Mouse (Mus musculus): Measurements from ENCODE around the gene Akap5. TPM values are rescaled to one million over a fixed set of nuclear protein-coding genes. Genes with fewer than 3 reads are reported as not detected.

Akap5 gene
- polyA plus RNA-seq, 1 experiment from 2014 or later: 8.5 TPM

- H3K36me3 ChIP-seq (ENCODE audit: control insufficient read depth, insufficient read depth, low read length): no peaks in the 10 kb centered on the region
- H3K27me3 ChIP-seq (ENCODE audit: control insufficient read depth, insufficient read depth, low read length): no peaks in the 10 kb centered on the region
- H3K4me2 ChIP-seq: peak overlapping the region; percentile 95
- peak overlapping the region; percentile 99 for H3K9ac ChIP-seq (ENCODE audit: low read depth, low read length)
- H3K27ac ChIP-seq (ENCODE audit: low read depth, low read length): peak overlapping the region; percentile 100
- WGBS (ENCODE audit: insufficient replicate concordance): 11% methylated on average over 9 of the region's 9 CpGs
- peak overlapping the region; percentile 99 for H3K4me3 ChIP-seq (ENCODE audit: low read depth, low read length)
- no peaks in the 10 kb centered on the region for H3K9me3 ChIP-seq (replicated peaks; ENCODE audit: control insufficient read depth, low read length)
- no peak for ATAC-seq (replicated peaks; ENCODE audit: insufficient number of reproducible peaks, low FRiP score, low TSS enrichment)
- H3K4me1 ChIP-seq (ENCODE audit: control insufficient read depth, insufficient read depth, low read length): peaks cover 37% of the 10 kb centered on the region
Measured at GRCm38 (mm10) chr12:76368201-76368789, 43.6 kb downstream of the Akap5 start.

- Histone ChIP-seq H3K27ac (ENCODE audit: low read depth, low read length) (peak overlapping the region; percentile 100), H3K4me2 (peak overlapping the region; percentile 95), H3K9ac (ENCODE audit: low read depth, low read length) (peak overlapping the region; percentile 99), H3K4me1 (ENCODE audit: control insufficient read depth, insufficient read depth, low read length) (peaks cover 40% of the 10 kb centered on the region), H3K36me3 (ENCODE audit: control insufficient read depth, insufficient read depth, low read length) (no peaks in the 10 kb centered on the region), H3K9me3 (replicated peaks; ENCODE audit: control insufficient read depth, low read length) (no peaks in the 10 kb centered on the region), H3K4me3 (ENCODE audit: low read depth, low read length) (peak overlapping the region; percentile 99), H3K27me3 (ENCODE audit: control insufficient read depth, insufficient read depth, low read length) (no peaks in the 10 kb centered on the region)
- 1% methylated on average over 24 of the region's 26 CpGs for WGBS (ENCODE audit: insufficient replicate concordance)
- ATAC-seq (replicated peaks; ENCODE audit: insufficient number of reproducible peaks, low FRiP score, low TSS enrichment): peak; percentile 20; the same call in 1 of the 2 replicates
Measured at GRCm38 (mm10) chr12:76368790-76369205, 44.1 kb downstream of the Akap5 start.

- peak within 1 kb of the TSS; percentile 95 for H3K4me2 ChIP-seq
- peak within 1 kb of the TSS; percentile 99 for H3K4me3 ChIP-seq (ENCODE audit: low read depth, low read length)
- H3K9ac ChIP-seq (ENCODE audit: low read depth, low read length): peak within 1 kb of the TSS; percentile 99
- no peaks in the 10 kb centered on the region for H3K27me3 ChIP-seq (ENCODE audit: control insufficient read depth, insufficient read depth, low read length)
- H3K27ac ChIP-seq (ENCODE audit: low read depth, low read length): peak within 1 kb of the TSS; percentile 100
- WGBS (ENCODE audit: insufficient replicate concordance): under 1% methylated on average over 87 of the region's 96 CpGs
- H3K9me3 ChIP-seq (replicated peaks; ENCODE audit: control insufficient read depth, low read length): no peaks in the 10 kb centered on the region
- ATAC-seq (replicated peaks; ENCODE audit: insufficient number of reproducible peaks, low FRiP score, low TSS enrichment): peak; percentile 77
- H3K4me1 ChIP-seq (ENCODE audit: control insufficient read depth, insufficient read depth, low read length): peaks cover 43% of the 10 kb centered on the region
- no peaks in the 10 kb centered on the region for H3K36me3 ChIP-seq (ENCODE audit: control insufficient read depth, insufficient read depth, low read length)
Measured at GRCm38 (mm10) chr12:76369206-76369977, 44.7 kb downstream of the Akap5 start, which contains the start of gene Zbtb25. Zbtb25 (minus strand) TSS chr12:76369602.

DNA sequence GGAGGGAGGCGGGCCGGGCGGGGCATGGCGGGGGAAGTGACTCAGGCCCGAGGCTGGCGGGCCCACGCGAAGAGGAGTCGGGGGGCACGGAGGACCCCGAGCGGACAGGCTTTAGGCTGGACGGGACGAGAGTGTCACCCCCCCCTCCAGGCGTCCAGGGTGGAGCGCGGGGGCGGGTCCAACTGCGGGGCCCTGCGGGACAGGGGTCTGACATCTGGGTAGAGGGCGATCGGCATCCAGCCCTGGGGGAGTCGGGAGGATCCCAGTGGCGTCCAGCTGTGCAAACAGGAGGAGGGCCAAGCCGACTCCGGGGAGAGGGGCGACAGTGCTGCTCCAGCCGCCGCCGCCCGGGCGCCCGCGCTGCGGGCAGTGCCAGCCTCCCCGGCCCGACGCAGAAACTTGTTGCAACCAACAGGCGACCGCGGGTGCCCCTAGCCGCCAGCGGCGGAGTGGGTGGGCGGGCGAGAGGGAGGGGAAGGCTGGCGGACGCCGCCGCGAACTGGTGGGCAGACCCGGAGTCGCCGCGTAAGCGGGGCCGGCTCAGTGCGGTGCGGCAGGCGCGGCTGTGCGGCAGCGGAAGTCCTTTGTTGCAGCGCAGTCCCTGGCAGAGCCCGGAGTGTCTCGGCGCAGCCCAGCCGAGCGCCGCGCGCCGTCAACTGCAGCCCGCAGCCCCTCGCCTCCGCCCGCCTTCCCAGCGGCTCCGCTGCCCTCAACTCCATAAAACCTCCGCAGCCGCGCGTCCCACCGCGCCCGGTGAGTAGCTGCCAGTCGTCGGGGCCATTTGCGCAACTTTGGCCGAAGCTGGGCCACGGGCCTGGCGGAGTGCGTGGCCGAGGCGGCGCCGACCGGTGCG, 45.5 kb downstream of the Akap5 start, which contains the start of gene Zbtb1:
Gene Zbtb1, plus strand, starts transcription at position 289 of the 853 bp plus-strand sequence.
- WGBS (ENCODE audit: insufficient replicate concordance): under 1% methylated on average over 74 of the region's 99 CpGs
- Histone ChIP-seq H3K27me3 (ENCODE audit: control insufficient read depth, insufficient read depth, low read length) (no peaks in the 10 kb centered on the region), H3K9ac (ENCODE audit: low read depth, low read length) (peak within 1 kb of the TSS; percentile 99), H3K4me1 (ENCODE audit: control insufficient read depth, insufficient read depth, low read length) (peaks cover 49% of the 10 kb centered on the region), H3K36me3 (ENCODE audit: control insufficient read depth, insufficient read depth, low read length) (no peaks in the 10 kb centered on the region), H3K4me2 (peak within 1 kb of the TSS; percentile 95), H3K27ac (ENCODE audit: low read depth, low read length) (peak within 1 kb of the TSS; percentile 100), H3K4me3 (ENCODE audit: low read depth, low read length) (peak within 1 kb of the TSS; percentile 99), H3K9me3 (replicated peaks; ENCODE audit: control insufficient read depth, low read length) (no peaks in the 10 kb centered on the region)
- ATAC-seq (replicated peaks; ENCODE audit: insufficient number of reproducible peaks, low FRiP score, low TSS enrichment): peak; percentile 55

DNA sequence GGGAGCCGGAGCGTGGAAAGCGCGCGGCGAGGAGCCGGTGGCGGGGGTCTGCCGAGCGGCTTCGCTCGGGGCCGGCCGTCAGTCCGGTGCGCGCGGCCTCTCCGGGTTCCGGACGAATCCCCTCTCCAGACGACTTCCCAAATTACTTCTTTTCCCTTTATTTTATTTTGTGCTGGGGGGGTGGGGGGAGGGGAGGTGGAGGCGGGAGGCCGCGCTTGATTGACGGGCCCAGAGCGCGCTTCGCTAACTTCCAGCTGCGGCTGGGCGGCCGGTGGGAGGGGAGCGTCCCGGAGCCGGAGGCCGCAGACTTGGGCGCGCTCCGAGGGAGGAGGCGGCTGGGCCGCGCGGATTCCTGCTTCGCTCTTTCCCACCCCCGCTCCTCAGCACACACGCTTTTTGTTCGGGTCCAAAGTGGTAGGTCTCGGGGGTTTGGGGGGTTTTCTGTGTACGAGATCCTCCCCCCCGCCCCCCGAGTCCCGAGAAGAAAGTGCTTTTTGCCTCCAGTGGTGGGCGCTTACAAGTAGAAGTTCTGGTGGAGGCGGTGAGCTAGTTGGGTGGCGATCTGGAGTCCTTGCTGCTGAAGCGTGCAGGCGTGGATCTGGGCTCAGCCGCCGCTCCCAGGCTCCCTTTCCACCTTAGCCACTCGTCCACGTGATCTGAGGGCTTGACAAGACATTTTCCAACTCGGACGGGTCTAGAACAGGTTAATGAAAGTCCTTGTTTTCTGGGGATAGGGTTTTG, 46.3 kb downstream of the Akap5 start:
- Histone ChIP-seq H3K27ac (ENCODE audit: low read depth, low read length) (peak overlapping the region; percentile 100), H3K4me1 (ENCODE audit: control insufficient read depth, insufficient read depth, low read length) (peaks cover 51% of the 10 kb centered on the region), H3K4me3 (ENCODE audit: low read depth, low read length) (peak overlapping the region; percentile 99), H3K9ac (ENCODE audit: low read depth, low read length) (peak overlapping the region; percentile 99), H3K4me2 (peak overlapping the region; percentile 95), H3K36me3 (ENCODE audit: control insufficient read depth, insufficient read depth, low read length) (no peaks in the 10 kb centered on the region), H3K27me3 (ENCODE audit: control insufficient read depth, insufficient read depth, low read length) (no peaks in the 10 kb centered on the region), H3K9me3 (replicated peaks; ENCODE audit: control insufficient read depth, low read length) (no peaks in the 10 kb centered on the region)
- under 1% methylated on average over 55 of the region's 63 CpGs for WGBS (ENCODE audit: insufficient replicate concordance)
- ATAC-seq (replicated peaks; ENCODE audit: insufficient number of reproducible peaks, low FRiP score, low TSS enrichment): peak; percentile 64

- peak overlapping the region; percentile 100 for H3K27ac ChIP-seq (ENCODE audit: low read depth, low read length)
- H3K9me3 ChIP-seq (replicated peaks; ENCODE audit: control insufficient read depth, low read length): no peaks in the 10 kb centered on the region
- peak overlapping the region; percentile 95 for H3K4me2 ChIP-seq
- H3K4me3 ChIP-seq (ENCODE audit: low read depth, low read length): peak overlapping the region; percentile 99
- no peak for ATAC-seq (replicated peaks; ENCODE audit: insufficient number of reproducible peaks, low FRiP score, low TSS enrichment)
- H3K9ac ChIP-seq (ENCODE audit: low read depth, low read length): peak overlapping the region; percentile 99
- no peaks in the 10 kb centered on the region for H3K36me3 ChIP-seq (ENCODE audit: control insufficient read depth, insufficient read depth, low read length)
- 41% methylated on average over 7 of the region's 7 CpGs for WGBS (ENCODE audit: insufficient replicate concordance)
- H3K27me3 ChIP-seq (ENCODE audit: control insufficient read depth, insufficient read depth, low read length): no peaks in the 10 kb centered on the region
- peaks cover 47% of the 10 kb centered on the region for H3K4me1 ChIP-seq (ENCODE audit: control insufficient read depth, insufficient read depth, low read length)
Measured at GRCm38 (mm10) chr12:76372046-76372445, 47.4 kb downstream of the Akap5 start.

DNA sequence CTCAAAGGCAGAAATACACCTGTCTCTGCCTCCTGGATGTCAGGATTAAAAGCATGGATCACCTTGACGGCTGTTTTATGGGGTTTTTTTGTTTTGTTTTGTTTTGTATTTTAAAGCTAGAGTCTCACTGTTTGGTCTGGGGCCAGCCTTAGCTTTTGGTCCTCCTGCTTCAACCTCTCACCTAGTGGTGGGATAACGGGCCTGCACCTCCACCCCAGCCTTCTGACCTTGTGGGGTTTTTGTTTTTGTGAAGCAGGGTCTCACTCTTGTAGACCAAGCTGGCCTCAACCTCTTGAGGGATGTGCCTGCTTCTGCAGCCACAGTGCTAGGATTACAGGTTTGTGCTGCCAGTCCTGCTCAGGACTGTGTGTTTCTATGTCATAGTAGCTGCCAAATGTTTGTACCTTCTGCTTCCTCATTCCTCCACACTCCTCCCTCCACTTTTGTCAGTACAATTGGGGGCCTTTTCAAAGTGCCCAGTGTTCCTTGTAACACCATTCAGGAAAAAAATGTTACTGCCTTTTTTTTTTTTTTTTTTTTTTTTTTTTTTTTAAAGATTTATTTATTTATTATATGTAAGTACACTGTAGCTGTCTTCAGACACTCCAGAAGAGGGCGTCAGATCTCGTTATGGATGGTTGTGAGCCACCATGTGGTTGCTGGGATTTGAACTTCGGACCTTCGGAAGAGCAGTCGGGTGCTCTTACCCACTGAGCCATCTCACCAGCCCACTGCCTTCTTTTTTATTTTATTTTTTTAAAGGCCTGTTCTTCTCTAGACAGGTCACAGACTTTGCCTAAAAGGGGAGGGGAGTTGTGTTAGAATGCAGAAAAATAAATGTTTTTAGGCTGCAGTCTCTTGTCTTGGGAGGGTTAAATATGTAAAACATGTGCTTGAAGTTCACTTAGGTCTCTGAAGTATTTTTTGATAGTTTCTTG, 48.5 kb downstream of the Akap5 start:
- ATAC-seq (replicated peaks; ENCODE audit: insufficient number of reproducible peaks, low FRiP score, low TSS enrichment): no peak
- H3K27ac ChIP-seq (ENCODE audit: low read depth, low read length): peak overlapping the region; percentile 100; the same call in 1 of the 2 replicates
- H3K36me3 ChIP-seq (ENCODE audit: control insufficient read depth, insufficient read depth, low read length): no peaks in the 10 kb centered on the region
- peak overlapping the region; percentile 95; the same call in 1 of the 2 replicates for H3K4me2 ChIP-seq
- no peaks in the 10 kb centered on the region for H3K9me3 ChIP-seq (replicated peaks; ENCODE audit: control insufficient read depth, low read length)
- no peak overlapping the region; the same call in none of the 2 replicates for H3K4me3 ChIP-seq (ENCODE audit: low read depth, low read length)
- H3K27me3 ChIP-seq (ENCODE audit: control insufficient read depth, insufficient read depth, low read length): no peaks in the 10 kb centered on the region
- peaks cover 40% of the 10 kb centered on the region for H3K4me1 ChIP-seq (ENCODE audit: control insufficient read depth, insufficient read depth, low read length)
- no peak overlapping the region for H3K9ac ChIP-seq (ENCODE audit: low read depth, low read length)
- 76% methylated on average over 5 of the region's 7 CpGs for WGBS (ENCODE audit: insufficient replicate concordance)
